In genomic region chr5:106607081-106607480, GRCm38 (mm10) we compare ENCODE assay signal across 28 mouse cellular contexts. TPM values are rescaled to one million over a fixed set of nuclear protein-coding genes. Genes with fewer than 3 reads are reported as not detected.
DNase-seq lines count a peak whose midpoint lies in the region; ATAC-seq and TF ChIP-seq lines count a peak whose summit lies in the region.
"Had no signal": no experiment of that assay in that cellular context is flagged by ENCODE, and none has a peak within 500 bp of the region (broad histone marks: within the 10 kb centered on the region; RNA-seq: fewer than 3 reads in every experiment).

No protein-coding gene starts in this region.

- H3K4me1 ChIP-seq in heart, embryonic 15.5 days (replicated peaks), result 0 out of 2 replicates have a peak, but pooled peaks cover 7% of the 10 kb centered on the region
- no peaks in the 10 kb centered on the region for H3K4me1 ChIP-seq in kidney, postnatal 0 days (replicated peaks; ENCODE audit: insufficient read depth, low read length)
- no peaks in the 10 kb centered on the region for H3K4me1 ChIP-seq in lung, postnatal 0 days (ENCODE audit: insufficient read depth, low read depth, low read length)
- H3K4me1 ChIP-seq: embryonic facial prominence, embryonic 12.5 days; embryonic facial prominence, embryonic 15.5 days; hindbrain, embryonic 10.5 days; hindbrain, embryonic 13.5 days; intestine, embryonic 15.5 days had no signal

- H3K9me3 ChIP-seq in heart, embryonic 15.5 days (replicated peaks), result no peaks in the 10 kb centered on the region
- no peaks in the 10 kb centered on the region for H3K9me3 ChIP-seq in kidney, postnatal 0 days (replicated peaks; ENCODE audit: low read length)
- H3K9me3 ChIP-seq in lung, postnatal 0 days (ENCODE audit: low read length), result no peaks in the 10 kb centered on the region
- H3K9me3 ChIP-seq: embryonic facial prominence, embryonic 12.5 days; embryonic facial prominence, embryonic 15.5 days; hindbrain, embryonic 10.5 days; hindbrain, embryonic 13.5 days; intestine, embryonic 15.5 days had no signal

- H3K9ac ChIP-seq in heart, embryonic 15.5 days, result no peak overlapping the region
- no peak overlapping the region for H3K9ac ChIP-seq in kidney, postnatal 0 days (ENCODE audit: low read depth, low read length)
- no peak overlapping the region for H3K9ac ChIP-seq in lung, postnatal 0 days (replicated peaks; ENCODE audit: low read depth)
- H3K9ac ChIP-seq: embryonic facial prominence, embryonic 12.5 days; embryonic facial prominence, embryonic 15.5 days; forebrain, postnatal 0 days; hindbrain, embryonic 13.5 days; intestine, embryonic 15.5 days had no signal

- ATAC-seq in heart, embryonic 15.5 days (replicated peaks; ENCODE audit: insufficient number of reproducible peaks, insufficient read depth, low FRiP score, low read depth), result no peak
- ATAC-seq in kidney, postnatal 0 days (replicated peaks; ENCODE audit: low FRiP score, low read depth), result no peak
- ATAC-seq in lung, postnatal 0 days, result no peak; the same call in 1 of the 2 replicates
- ATAC-seq: CD4-positive, CD25-positive, alpha-beta regulatory T cell, adult 4 months; forebrain, embryonic 14.5 days; forebrain, postnatal 0 days; hindbrain, embryonic 16.5 days; intestine, embryonic 15.5 days had no signal

- H3K27me3 ChIP-seq in heart, embryonic 15.5 days, result no peaks in the 10 kb centered on the region
- no peaks in the 10 kb centered on the region for H3K27me3 ChIP-seq in kidney, postnatal 0 days (ENCODE audit: insufficient read depth, low read length)
- H3K27me3 ChIP-seq in lung, postnatal 0 days (replicated peaks; ENCODE audit: insufficient read depth, low read length), result no peaks in the 10 kb centered on the region
- H3K27me3 ChIP-seq: embryonic facial prominence, embryonic 12.5 days; embryonic facial prominence, embryonic 15.5 days; hindbrain, embryonic 13.5 days; intestine, embryonic 15.5 days had no signal

- no peak overlapping the region for H3K4me2 ChIP-seq in heart, embryonic 15.5 days
- H3K4me2 ChIP-seq in kidney, postnatal 0 days (ENCODE audit: low read length), result no peak overlapping the region
- H3K4me2 ChIP-seq in lung, postnatal 0 days (replicated peaks; ENCODE audit: low read depth, low read length), result no peak overlapping the region
- H3K4me2 ChIP-seq: embryonic facial prominence, embryonic 12.5 days; embryonic facial prominence, embryonic 15.5 days; hindbrain, embryonic 13.5 days; intestine, embryonic 15.5 days had no signal

- H3K36me3 ChIP-seq in heart, embryonic 15.5 days, result peaks cover 8% of the 10 kb centered on the region
- 0 out of 2 replicates have a peak, but pooled peaks cover 2% of the 10 kb centered on the region for H3K36me3 ChIP-seq in kidney, postnatal 0 days (ENCODE audit: insufficient read depth, low read length)
- H3K36me3 ChIP-seq in lung, postnatal 0 days (ENCODE audit: insufficient read depth, low read length), result 0 out of 2 replicates have a peak, but pooled peaks cover 7% of the 10 kb centered on the region
- H3K36me3 ChIP-seq: intestine, embryonic 15.5 days had no signal

- 49% methylated on average over 5 of the region's 5 CpGs for WGBS in heart, embryonic 15.5 days
- WGBS in kidney, postnatal 0 days, result 60% methylated on average over 5 of the region's 5 CpGs
- WGBS in lung, postnatal 0 days, result 67% methylated on average over 5 of the region's 5 CpGs

- no peak overlapping the region for H3K4me3 ChIP-seq in heart, embryonic 15.5 days
- H3K4me3 ChIP-seq in kidney, postnatal 0 days (replicated peaks; ENCODE audit: low read depth, low read length), result no peak overlapping the region
- H3K4me3 ChIP-seq in lung, postnatal 0 days (ENCODE audit: low read depth, low read length), result no peak overlapping the region
- H3K4me3 ChIP-seq: embryonic facial prominence, embryonic 12.5 days; embryonic facial prominence, embryonic 15.5 days; gastrocnemius, adult 2 months; hindbrain, embryonic 10.5 days; hindbrain, embryonic 13.5 days; intestine, embryonic 15.5 days had no signal

- peak overlapping the region; percentile 3; the same call in 1 of the 2 replicates for H3K27ac ChIP-seq in heart, embryonic 15.5 days
- no peak overlapping the region for H3K27ac ChIP-seq in kidney, postnatal 0 days
- H3K27ac ChIP-seq in lung, postnatal 0 days (ENCODE audit: low read length), result no peak overlapping the region
- H3K27ac ChIP-seq: embryonic facial prominence, embryonic 12.5 days; embryonic facial prominence, embryonic 15.5 days; gastrocnemius, adult 2 months; hindbrain, embryonic 10.5 days; hindbrain, embryonic 13.5 days; intestine, embryonic 15.5 days had no signal

- no peak for TF ChIP-seq EP300 in lung, postnatal 0 days (IDR thresholded peaks at IDR 0.05)

- TF ChIP-seq CTCF in kidney, postnatal 0 days (IDR thresholded peaks at IDR 0.05; ENCODE audit: low read depth), result no peak
- no peak for TF ChIP-seq CTCF in lung, postnatal 0 days (IDR thresholded peaks at IDR 0.05)

- DNase-seq in heart, adult 9 months (ENCODE audit: low spot score in 2 of 2), result no peak
- DNase-seq in kidney, postnatal 0 days (ENCODE audit: low spot score), result peak; percentile 10
- DNase-seq in kidney, postnatal 36 days, result no peak
- peak; percentile 55 for DNase-seq in lung, postnatal 0 days (ENCODE audit: low spot score)
- no peak for DNase-seq in lung, postnatal 4 days
- DNase-seq: adrenal gland, adult 2 months; adrenal gland, postnatal 14 days; cerebellum, adult 11 months; cerebellum, adult 2 months; cerebellum, adult 9-11 months; forebrain, postnatal 0 days; gastrocnemius, adult 2 months; gastrocnemius, postnatal 14 days; heart, adult 18-20 months; heart, postnatal 36 days had no signal

RNA-seq across cellular contexts. Expression of gene Gm17304, which starts 1.8 kb away (rescaled TPM):
- polyA plus RNA-seq in heart, embryonic 15.5 days (2015; fragmentation: Nextera tagmentation; extraction: Ambion mirVana), result not detected in 2 replicates
- not detected in 2 replicates for polyA plus RNA-seq in kidney, postnatal 0 days (2015; fragmentation: Nextera tagmentation; extraction: Ambion mirVana)
- polyA plus RNA-seq in lung, postnatal 0 days (2015; fragmentation: Nextera tagmentation; extraction: Ambion mirVana), result not detected in 2 replicates
- polyA plus RNA-seq: adrenal gland, adult 2 months; C2C12; CD4-positive, CD25-positive, alpha-beta regulatory T cell, adult 4 months; cerebellum, adult 2 months; embryonic facial prominence, embryonic 12.5 days; embryonic facial prominence, embryonic 15.5 days; forebrain, embryonic 11.5 days; forebrain, embryonic 14.5 days; forebrain, postnatal 0 days; frontal cortex, adult 2 months; heart, embryonic 14.5 days; hindbrain, embryonic 10.5 days; hindbrain, embryonic 13.5 days; hindbrain, embryonic 16.5 days; intestine, embryonic 15.5 days had no signal

Comparison
In these comparisons a context has a peak if more than half of its experiments do, and no peak if none do; other contexts are left out.
1. DNase-seq: peak in kidney, postnatal 0 days (single experiment) and lung, postnatal 0 days (single experiment); none in heart, adult 9 months (0 of 2), kidney, postnatal 36 days (0 of 2) and lung, postnatal 4 days (0 of 2).